Comparison of ENCODE assay signal across 9 mouse cellular contexts in genomic region chr16:38396155-38396554, GRCm38 (mm10). TPM values are rescaled to one million over a fixed set of nuclear protein-coding genes. Genes with fewer than 3 reads are reported as not detected.
DNase-seq lines count a peak whose midpoint lies in the region; ATAC-seq and TF ChIP-seq lines count a peak whose summit lies in the region.
"Had no signal": no experiment of that assay in that cellular context is flagged by ENCODE, and none has a peak within 500 bp of the region (broad histone marks: within the 10 kb centered on the region; RNA-seq: fewer than 3 reads in every experiment).

No protein-coding gene starts in this region.

- H3K9me3 ChIP-seq in forebrain, embryonic 14.5 days (replicated peaks; ENCODE audit: control insufficient read depth, low read length) = no peaks in the 10 kb centered on the region
- no peaks in the 10 kb centered on the region for H3K9me3 ChIP-seq in forebrain, embryonic 12.5 days
- H3K9me3 ChIP-seq in neural tube, embryonic 15.5 days (replicated peaks) = no peaks in the 10 kb centered on the region

- no peak overlapping the region for H3K4me3 ChIP-seq in forebrain, embryonic 14.5 days (ENCODE audit: low read depth, low read length)
- H3K4me3 ChIP-seq in forebrain, embryonic 12.5 days (replicated peaks) = no peak overlapping the region
- no peak overlapping the region for H3K4me3 ChIP-seq in kidney, adult 2 months (ENCODE audit: insufficient read depth, low read depth, low read length)
- H3K4me3 ChIP-seq in neural tube, embryonic 15.5 days (replicated peaks) = no peak overlapping the region

- peaks cover 8% of the 10 kb centered on the region; the same call in 1 of the 2 replicates for H3K4me1 ChIP-seq in forebrain, embryonic 14.5 days (ENCODE audit: control insufficient read depth, insufficient read depth, low read length)
- peaks cover 14% of the 10 kb centered on the region for H3K4me1 ChIP-seq in forebrain, embryonic 12.5 days
- H3K4me1 ChIP-seq in kidney, adult 2 months (ENCODE audit: control insufficient read depth, insufficient read depth, low read length) = peaks cover 11% of the 10 kb centered on the region; the same call in 1 of the 2 replicates
- peaks cover 16% of the 10 kb centered on the region for H3K4me1 ChIP-seq in neural tube, embryonic 15.5 days

- H3K27me3 ChIP-seq in forebrain, embryonic 14.5 days (replicated peaks; ENCODE audit: control insufficient read depth, insufficient read depth, low read length) = no peaks in the 10 kb centered on the region
- H3K27me3 ChIP-seq in forebrain, embryonic 12.5 days = no peaks in the 10 kb centered on the region
- no peaks in the 10 kb centered on the region for H3K27me3 ChIP-seq in kidney, adult 2 months (replicated peaks; ENCODE audit: control insufficient read depth, insufficient read depth, low read length)
- no peaks in the 10 kb centered on the region for H3K27me3 ChIP-seq in neural tube, embryonic 15.5 days (replicated peaks)

- peak; percentile 14 for DNase-seq in forebrain, embryonic 14.5 days (ENCODE audit: low spot score)
- peak; percentile 94 for DNase-seq in adrenal gland, postnatal 14 days
- peak; percentile 64 for DNase-seq in gastrocnemius, postnatal 14 days
- DNase-seq in kidney, adult 2 months = peak; percentile 67
- DNase-seq in embryo, embryonic 11 days = no peak

- no peaks in the 10 kb centered on the region for H3K36me3 ChIP-seq in forebrain, embryonic 14.5 days (ENCODE audit: control insufficient read depth, insufficient read depth, low read length)
- H3K36me3 ChIP-seq in forebrain, embryonic 12.5 days (replicated peaks) = no peaks in the 10 kb centered on the region
- no peaks in the 10 kb centered on the region for H3K36me3 ChIP-seq in kidney, adult 2 months (ENCODE audit: control insufficient read depth, insufficient read depth, low read length)
- no peaks in the 10 kb centered on the region for H3K36me3 ChIP-seq in neural tube, embryonic 15.5 days

- 75% methylated on average over 13 of the region's 13 CpGs for WGBS in forebrain, embryonic 14.5 days
- 83% methylated on average over 13 of the region's 13 CpGs for WGBS in forebrain, embryonic 12.5 days
- 29% methylated on average over 13 of the region's 13 CpGs for WGBS in kidney, adult 2 months
- WGBS in neural tube, embryonic 15.5 days = 60% methylated on average over 13 of the region's 13 CpGs

- TF ChIP-seq CTCF in kidney, adult 2 months (conservative IDR thresholded peaks at IDR 0.05; ENCODE audit: insufficient read depth, insufficient read length, low read depth, low read length) = no peak

- no peak overlapping the region for H3K9ac ChIP-seq in forebrain, embryonic 14.5 days (ENCODE audit: low read length)
- no peak overlapping the region for H3K9ac ChIP-seq in forebrain, embryonic 12.5 days
- H3K9ac ChIP-seq in neural tube, embryonic 15.5 days (replicated peaks) = no peak overlapping the region
- H3K9ac ChIP-seq: liver, embryonic 14.5 days had no signal

- ATAC-seq in forebrain, embryonic 14.5 days = no peak
- ATAC-seq in forebrain, embryonic 12.5 days (ENCODE audit: low FRiP score) = no peak
- ATAC-seq in megakaryocyte, adult 5-6 weeks (ENCODE audit: poor library complexity, severe bottlenecking) = peak; percentile 68
- ATAC-seq in neural tube, embryonic 15.5 days (ENCODE audit: low FRiP score) = no peak

- no peak for TF ChIP-seq POLR2A in kidney, adult 2 months (IDR thresholded peaks at IDR 0.05; ENCODE audit: low read depth, low read length)

- H3K27ac ChIP-seq in forebrain, embryonic 14.5 days (ENCODE audit: low read depth, low read length) = no peak overlapping the region
- no peak overlapping the region for H3K27ac ChIP-seq in forebrain, embryonic 12.5 days
- H3K27ac ChIP-seq in kidney, adult 2 months (ENCODE audit: insufficient read depth, low read depth, low read length) = no peak overlapping the region
- no peak overlapping the region for H3K27ac ChIP-seq in neural tube, embryonic 15.5 days (replicated peaks)
- H3K27ac ChIP-seq: liver, embryonic 14.5 days had no signal

- intact Hi-C loops in gastrocnemius, postnatal 14 days (cut with DNase I; ENCODE audit: low total_unique reads) = no loop called here

- no peak overlapping the region for H3K4me2 ChIP-seq in forebrain, embryonic 14.5 days (ENCODE audit: low read length)
- no peak overlapping the region for H3K4me2 ChIP-seq in forebrain, embryonic 12.5 days
- no peak overlapping the region for H3K4me2 ChIP-seq in neural tube, embryonic 15.5 days

RNA-seq across cellular contexts. Expression of gene Popdc2, which starts 34.1 kb away (rescaled TPM):
- 0.17 and 0.51 TPM in 2 replicates for polyA plus RNA-seq in forebrain, embryonic 14.5 days (2014; fragmentation: Nextera tagmentation; extraction: Ambion mirVana)
- polyA plus RNA-seq in forebrain, embryonic 12.5 days (2016; fragmentation: Nextera tagmentation; extraction: Ambion mirVana) = 0.49 and 0.50 TPM in 2 replicates
- total RNA-seq in adrenal gland, postnatal 14 days (2021) = 4.7 and 4.9 TPM in 2 replicates
- 10 to 100 TPM; 56.1 to 66.9 TPM for total RNA-seq in gastrocnemius, postnatal 14 days (2021)
- 1.5 TPM in 2 replicates for polyA plus RNA-seq in kidney, adult 2 months (2012; rRNA removed)
- 0.38 and 3.9 TPM in 2 replicates for total RNA-seq in megakaryocyte, adult 5-6 weeks (2015)
- total RNA-seq in megakaryocyte, adult 5-6 weeks (2017) = 1.8 TPM in 1 of 2 replicates, not detected in the other
- polyA plus RNA-seq in neural tube, embryonic 15.5 days (2015; fragmentation: Nextera tagmentation; extraction: Ambion mirVana) = 1.0 and 2.0 TPM in 2 replicates

RNA-seq across cellular contexts. Expression of gene Pla1a, which starts 36.8 kb away (rescaled TPM):
- polyA plus RNA-seq in forebrain, embryonic 14.5 days (2014; fragmentation: Nextera tagmentation; extraction: Ambion mirVana) = 0.39 and 0.61 TPM in 2 replicates
- 0.15 and 0.73 TPM in 2 replicates for polyA plus RNA-seq in forebrain, embryonic 12.5 days (2016; fragmentation: Nextera tagmentation; extraction: Ambion mirVana)
- 21.4 and 27.2 TPM in 2 replicates for total RNA-seq in adrenal gland, postnatal 14 days (2021)
- total RNA-seq in gastrocnemius, postnatal 14 days (2021) = 1 to 10 TPM; 3.8 to 4.7 TPM
- polyA plus RNA-seq in kidney, adult 2 months (2012; rRNA removed) = 26.8 and 27.4 TPM in 2 replicates
- total RNA-seq in megakaryocyte, adult 5-6 weeks (2015) = 0.38 TPM in 1 of 2 replicates, not detected in the other
- total RNA-seq in megakaryocyte, adult 5-6 weeks (2017) = not detected in 2 replicates
- 1.2 and 1.4 TPM in 2 replicates for polyA plus RNA-seq in neural tube, embryonic 15.5 days (2015; fragmentation: Nextera tagmentation; extraction: Ambion mirVana)

RNA-seq across cellular contexts. Expression of gene Gm21987, which starts 49.3 kb away (rescaled TPM):
- not detected in 2 replicates for polyA plus RNA-seq in forebrain, embryonic 14.5 days (2014; fragmentation: Nextera tagmentation; extraction: Ambion mirVana)
- polyA plus RNA-seq in forebrain, embryonic 12.5 days (2016; fragmentation: Nextera tagmentation; extraction: Ambion mirVana) = not detected in 2 replicates
- total RNA-seq in adrenal gland, postnatal 14 days (2021) = not detected in 2 replicates
- not detected for total RNA-seq in gastrocnemius, postnatal 14 days (2021)
- not detected in 2 replicates for polyA plus RNA-seq in kidney, adult 2 months (2012; rRNA removed)
- total RNA-seq in megakaryocyte, adult 5-6 weeks (2015) = not detected in 2 replicates
- total RNA-seq in megakaryocyte, adult 5-6 weeks (2017) = not detected in 2 replicates
- 0.72 TPM in 1 of 2 replicates, not detected in the other for polyA plus RNA-seq in neural tube, embryonic 15.5 days (2015; fragmentation: Nextera tagmentation; extraction: Ambion mirVana)
- polyA plus RNA-seq: liver, embryonic 14.5 days had no signal

RNA-seq across cellular contexts. Expression of gene Cox17, which starts 49.4 kb away (rescaled TPM):
- polyA plus RNA-seq in forebrain, embryonic 14.5 days (2014; fragmentation: Nextera tagmentation; extraction: Ambion mirVana) = 107 and 126 TPM in 2 replicates
- polyA plus RNA-seq in forebrain, embryonic 12.5 days (2016; fragmentation: Nextera tagmentation; extraction: Ambion mirVana) = 141 and 144 TPM in 2 replicates
- total RNA-seq in adrenal gland, postnatal 14 days (2021) = 474 and 521 TPM in 2 replicates
- 100 to 1,000 TPM; 134 to 137 TPM for total RNA-seq in gastrocnemius, postnatal 14 days (2021)
- polyA plus RNA-seq in kidney, adult 2 months (2012; rRNA removed) = 126 and 170 TPM in 2 replicates
- 89.3 and 106 TPM in 2 replicates for total RNA-seq in megakaryocyte, adult 5-6 weeks (2015)
- 210 and 268 TPM in 2 replicates for total RNA-seq in megakaryocyte, adult 5-6 weeks (2017)
- polyA plus RNA-seq in neural tube, embryonic 15.5 days (2015; fragmentation: Nextera tagmentation; extraction: Ambion mirVana) = 95.8 and 101 TPM in 2 replicates

RNA-seq across cellular contexts. Expression of gene Maats1, which starts 54.2 kb away (rescaled TPM):
- polyA plus RNA-seq in forebrain, embryonic 14.5 days (2014; fragmentation: Nextera tagmentation; extraction: Ambion mirVana) = 0.71 and 0.83 TPM in 2 replicates
- 0.56 and 0.60 TPM in 2 replicates for polyA plus RNA-seq in forebrain, embryonic 12.5 days (2016; fragmentation: Nextera tagmentation; extraction: Ambion mirVana)
- 0.48 and 0.53 TPM in 2 replicates for total RNA-seq in adrenal gland, postnatal 14 days (2021)
- not detected for total RNA-seq in gastrocnemius, postnatal 14 days (2021)
- 0.39 and 0.50 TPM in 2 replicates for polyA plus RNA-seq in kidney, adult 2 months (2012; rRNA removed)
- not detected in 2 replicates for total RNA-seq in megakaryocyte, adult 5-6 weeks (2015)
- total RNA-seq in megakaryocyte, adult 5-6 weeks (2017) = not detected in 2 replicates
- polyA plus RNA-seq in neural tube, embryonic 15.5 days (2015; fragmentation: Nextera tagmentation; extraction: Ambion mirVana) = 0.40 and 0.88 TPM in 2 replicates

Comparison
In these comparisons a context has a peak if more than half of its experiments do, and no peak if none do; other contexts are left out.
1. RNA of gene Pla1a, which starts 36.8 kb away (polyA plus RNA-seq): 26.8 to 27.4 TPM in kidney, adult 2 months; 1.2 to 1.4 TPM in neural tube, embryonic 15.5 days, 0.39 to 0.61 TPM in forebrain, embryonic 14.5 days and 0.15 to 0.73 TPM in forebrain, embryonic 12.5 days; every median in the first group is over 10 times any median in the second.